Mouse (Mus musculus) leukemia stem cell, adult 10-12 weeks (primary cell): Measurements from ENCODE around the gene Amer2. TPM values are rescaled to one million over a fixed set of nuclear protein-coding genes. Genes with fewer than 3 reads are reported as not detected.

Source experiments
- polyA plus RNA-seq: library from polyadenylated mRNA; stranded (reverse); fragments of >175 nt; gene quantifications from 2 replicates; pipeline ENCODE4 v1.2.3, GENCODE M21; 2012; ENCODE audit warnings: low replicate concordance

Amer2 gene
- 0.08 TPM in 1 of 2 replicates, not detected in the other for polyA plus RNA-seq

GRCm38 (mm10) chr14:60372821-60373309 is at the start of gene Amer2:
Gene Amer2 (plus strand): TSS chr14:60373259.

Other genes with a start within 250 kb of the Amer2 start
- 0.03 TPM in 1 of 2 replicates, not detected in the other for gene Atp8a2, start 176.1 kb upstream of the Amer2 start, polyA plus RNA-seq
- gene Nupl1, start 121.8 kb upstream of the Amer2 start, polyA plus RNA-seq: not detected in 2 replicates
- gene Gm49336, start 121.8 kb upstream of the Amer2 start, polyA plus RNA-seq: 13.8 and 27.6 TPM in 2 replicates
- 1.2 and 5.8 TPM in 2 replicates for gene Mtmr6, start 108.0 kb upstream of the Amer2 start, polyA plus RNA-seq